Mouse (Mus musculus) left cerebral cortex, adult 18-20 months (tissue): ENCODE measurements around the gene Tagln3. TPM values are rescaled to one million over a fixed set of nuclear protein-coding genes. Genes with fewer than 3 reads are reported as not detected.

Experiments used
- DNase-seq, 2 experiments: peaks; one replicate each; pipeline ENCODE4 v3.0.0; 2021 to 2022; ENCODE audit warnings: low spot score in 2 of 2, mixed read lengths in 1 of 2
- long read RNA-seq, 2 experiments: library from polyadenylated mRNA; stranded (forward); transcript quantifications; one replicate each; pipeline ENCODE4 v2.0.0; 2021
- total RNA-seq, 2 experiments: library from RNA; stranded (reverse); gene quantifications; 2 replicates each; pipeline ENCODE4 v1.2.3; 2021

Tagln3 gene
- total RNA-seq: 100 to 1,000 TPM; 320 to 341 TPM
- long read RNA-seq, experiment 1, transcript Tagln3-201 (4 exons, 1,240 nt): major isoform, 504 of 520 reads
- long read RNA-seq, experiment 1, partial matches to known transcripts: 5 of 520 reads
- long read RNA-seq, experiment 1, other reads (novel, unspliced or antisense): 11 of 520 reads
- long read RNA-seq, experiment 2, transcript Tagln3-201 (4 exons, 1,240 nt): major isoform, 459 of 470 reads
- long read RNA-seq, experiment 2, partial matches to known transcripts: 6 of 470 reads
- long read RNA-seq, experiment 2, other reads (novel, unspliced or antisense): 5 of 470 reads

GRCm38 (mm10) chr16:45724061-45724741 is at the start of gene Tagln3:
Tagln3 (minus strand) TSS chr16:45724608.
- peak; percentile 73 to 81 for DNase-seq

DNA sequence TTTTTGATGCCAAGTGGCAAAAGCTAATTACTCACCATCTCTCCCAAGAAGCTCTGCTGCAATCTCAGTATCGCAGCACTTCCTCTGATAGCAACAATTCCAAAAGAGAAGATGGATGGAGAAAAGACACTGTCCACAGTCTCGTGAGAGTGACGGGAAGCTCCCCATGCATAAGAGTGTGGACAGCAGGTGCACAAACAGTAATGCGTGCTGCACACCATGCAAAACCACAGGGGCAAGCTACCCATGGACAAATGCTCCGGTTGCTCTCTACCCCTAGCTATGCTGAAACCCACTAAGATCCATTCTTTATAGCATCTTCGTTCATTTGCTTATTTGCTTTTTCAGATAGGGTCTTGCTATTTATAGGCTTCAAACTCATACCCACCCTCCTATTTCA is 46.5 kb upstream of the Tagln3 start:
- no peak for DNase-seq

- DNase-seq: no peak
Measured at GRCm38 (mm10) chr16:45767853-45768640, 43.6 kb upstream of the Tagln3 start.

- DNase-seq: no peak
Measured at GRCm38 (mm10) chr16:45767434-45767833, 43.0 kb upstream of the Tagln3 start.

GRCm38 (mm10) chr16:45765801-45766494 is 41.5 kb upstream of the Tagln3 start:
- no peak for DNase-seq

GRCm38 (mm10) chr16:45765102-45765501 is 40.7 kb upstream of the Tagln3 start:
- DNase-seq: no peak

DNA sequence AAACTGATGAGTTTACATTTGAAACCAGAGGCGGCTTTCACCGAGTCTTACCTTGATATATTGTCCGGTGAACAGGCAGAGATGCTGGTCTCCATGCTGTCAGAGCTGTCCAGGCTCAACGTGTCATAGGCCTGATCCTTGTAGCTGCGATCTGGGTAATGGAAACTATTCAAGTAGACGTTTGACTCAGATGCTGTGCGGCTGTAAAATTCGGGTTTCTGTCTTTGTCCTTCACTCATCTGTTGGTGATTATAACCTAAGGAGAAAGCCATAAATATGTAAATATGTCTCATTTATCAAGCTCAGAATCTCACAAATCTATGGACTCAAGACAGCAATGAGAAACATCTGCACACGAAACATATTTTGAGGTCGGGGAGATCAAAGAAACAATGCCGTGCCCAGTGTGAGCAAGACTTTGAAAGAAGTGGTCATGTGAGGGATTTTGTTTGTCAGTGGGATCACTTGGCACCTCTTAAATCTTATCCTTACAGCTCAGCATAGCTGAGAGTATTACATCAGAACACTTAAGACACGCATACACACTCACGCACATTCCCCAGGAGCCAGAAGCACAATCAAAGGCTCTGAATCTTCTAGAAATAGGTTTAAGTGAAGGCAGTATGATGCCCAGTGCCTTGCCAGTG is 38.6 kb upstream of the Tagln3 start:
- no peak for DNase-seq

GRCm38 (mm10) chr16:45761425-45761824 is 37.0 kb upstream of the Tagln3 start:
- no peak for DNase-seq

GRCm38 (mm10) chr16:45758726-45759269 is 34.4 kb upstream of the Tagln3 start:
- DNase-seq: no peak

- DNase-seq: no peak
Measured at GRCm38 (mm10) chr16:45757421-45758078, 33.1 kb upstream of the Tagln3 start.

DNA sequence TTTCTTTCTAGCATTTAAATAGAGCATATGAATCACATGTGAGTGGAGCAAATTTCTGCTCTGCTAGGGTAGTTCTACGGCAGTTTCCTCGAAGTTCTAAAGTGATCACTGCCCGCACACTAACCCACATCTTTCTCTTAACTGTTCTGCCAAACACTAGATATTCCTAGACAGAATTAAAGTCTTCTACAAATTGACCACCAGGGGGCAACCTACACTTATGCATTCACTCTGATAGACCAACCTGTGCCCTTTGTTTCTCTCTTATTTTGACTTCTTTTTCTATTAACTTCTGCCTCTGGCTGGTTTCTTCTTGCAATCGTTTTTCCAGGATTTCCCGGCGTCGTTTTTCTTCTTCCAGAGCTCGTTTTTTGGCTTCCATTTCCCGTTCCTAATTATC is 32.4 kb upstream of the Tagln3 start:
- peak; percentile 20 to 58 for DNase-seq

DNA sequence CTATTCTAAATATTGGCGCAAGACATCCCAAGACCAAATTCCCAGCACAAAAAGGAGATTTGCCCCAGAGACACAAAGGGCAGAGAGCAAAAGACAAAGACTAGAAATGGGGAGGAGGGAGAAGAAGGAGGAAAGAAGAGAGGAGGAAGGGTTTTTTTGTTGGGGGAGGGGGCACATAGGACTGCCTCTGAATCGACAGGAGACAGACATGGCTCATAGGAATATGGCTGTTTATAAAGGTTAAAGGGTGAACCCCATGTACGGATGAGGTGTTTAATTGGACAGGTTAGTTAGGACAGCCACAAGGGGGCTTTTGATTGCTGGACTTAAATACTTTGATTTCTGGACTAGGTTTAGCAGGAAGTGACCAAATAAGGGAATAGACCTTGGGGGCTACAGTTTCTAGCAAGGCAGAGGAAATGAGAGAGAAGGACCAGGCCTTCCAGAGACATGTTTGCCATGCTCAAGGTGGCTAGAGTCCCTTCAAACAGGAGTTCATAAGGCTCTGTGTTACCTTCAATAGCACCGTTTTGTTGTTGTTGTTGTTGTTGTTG is 19.3 kb upstream of the Tagln3 start:
- DNase-seq: no peak

- peak; percentile 95 to 96 for DNase-seq
Measured at GRCm38 (mm10) chr16:45742615-45743476, 18.4 kb upstream of the Tagln3 start, which contains the start of gene Abhd10. Abhd10 (minus strand) TSS chr16:45742955.

GRCm38 (mm10) chr16:45737880-45738279 is 13.5 kb upstream of the Tagln3 start:
- no peak for DNase-seq

DNA sequence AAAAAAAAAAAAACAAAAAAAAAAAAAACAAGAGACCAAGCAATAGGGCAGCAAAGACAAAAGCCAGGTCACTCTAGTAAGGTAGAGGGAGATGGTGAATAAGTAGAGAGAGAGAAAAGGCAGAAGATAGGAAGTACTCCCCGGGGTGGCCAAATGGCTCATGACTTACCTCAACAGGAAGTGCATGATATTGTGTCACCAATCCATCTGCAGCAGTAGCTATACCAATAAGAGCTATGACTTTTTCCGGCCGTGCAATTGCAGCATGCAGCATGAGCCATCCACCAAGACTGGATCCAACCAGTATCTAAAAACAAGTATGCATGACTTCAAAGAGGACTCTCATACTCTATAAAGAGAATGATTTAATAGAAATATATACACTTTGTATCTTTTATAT is 12.3 kb upstream of the Tagln3 start:
- DNase-seq: no peak

DNA sequence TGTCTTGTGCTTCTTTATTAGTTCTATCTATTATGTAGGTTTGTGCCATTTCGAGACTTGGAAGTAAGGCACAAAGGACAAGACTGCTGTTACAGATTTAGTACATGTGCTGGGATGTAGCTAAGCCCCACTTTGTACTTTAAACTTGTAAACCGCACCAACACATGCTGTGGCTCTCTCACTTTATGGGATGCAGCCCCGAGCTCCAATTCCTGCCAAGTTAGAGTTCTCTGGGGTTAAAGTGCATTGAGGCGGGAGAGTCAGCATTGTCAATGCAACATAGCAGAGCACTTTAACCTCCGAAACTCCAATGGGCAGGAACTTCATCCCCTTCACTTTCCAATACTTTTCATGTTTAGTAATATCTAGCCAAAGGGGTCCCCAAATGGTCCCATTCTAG is 4.8 kb upstream of the Tagln3 start:
- no peak for DNase-seq

DNA sequence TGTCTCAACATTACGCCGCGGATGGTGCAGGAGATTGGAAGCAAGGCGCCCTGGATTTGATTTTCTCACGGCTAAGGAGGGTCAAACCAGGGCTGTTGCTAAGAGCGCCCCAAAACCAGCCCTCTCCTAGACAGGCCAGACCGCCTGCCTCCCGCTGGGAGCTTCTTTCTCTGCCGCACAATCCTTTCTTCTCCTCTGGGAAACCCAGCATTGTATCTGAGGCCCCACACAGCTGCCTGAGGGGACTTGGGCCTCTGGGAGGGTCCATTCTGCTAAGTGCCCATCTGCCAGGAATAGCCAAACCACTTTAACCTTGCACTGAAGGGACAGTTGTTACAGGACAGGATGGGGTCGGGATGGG is 314 bp upstream of the Tagln3 start:
- DNase-seq: no peak

DNA sequence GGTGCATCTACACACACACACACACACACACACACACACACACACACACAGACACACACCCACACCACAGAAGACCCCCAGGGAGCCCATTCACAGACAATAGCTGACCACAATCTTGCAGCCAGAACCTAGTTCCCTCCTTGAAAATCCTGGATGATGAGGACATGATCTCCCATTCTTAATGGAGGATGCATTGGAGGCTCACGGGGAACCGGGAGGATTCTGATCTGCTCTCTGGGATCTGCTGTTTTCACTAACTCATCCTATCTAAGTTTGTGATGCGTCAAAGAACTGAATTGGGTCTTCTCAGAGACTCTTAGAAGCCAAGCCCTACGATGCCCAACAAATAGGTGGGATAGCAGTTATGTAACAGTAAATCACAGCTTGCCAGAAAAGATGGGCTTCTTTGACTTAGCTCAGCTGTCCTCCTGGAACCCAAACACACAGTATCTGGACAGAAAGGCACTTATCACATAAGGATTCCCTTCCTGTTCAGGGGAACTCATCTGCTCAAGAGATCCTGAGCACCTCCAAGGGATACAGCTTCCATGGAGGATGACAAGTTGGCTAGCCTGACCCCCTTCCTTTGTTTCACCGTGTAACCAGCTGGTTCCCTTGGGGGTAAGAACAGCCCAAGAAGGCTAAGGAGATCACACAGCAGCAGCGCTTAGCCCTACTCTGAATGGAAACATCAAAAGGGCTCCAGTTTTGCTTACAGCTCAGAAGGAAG is 1.1 kb downstream of the Tagln3 start:
- peak in 1 of 2 experiments; percentile 38 for DNase-seq
